Mouse (Mus musculus) mammary gland, adult 2 months (tissue): Measurements from ENCODE around the gene Olfr279. TPM values are rescaled to one million over a fixed set of nuclear protein-coding genes. Genes with fewer than 3 reads are reported as not detected.

Experiments used
- polyA plus RNA-seq: library from polyadenylated mRNA; depleted of rRNA; stranded (reverse); fragments of >200 nt; gene quantifications from 2 replicates; pipeline ENCODE4 v1.2.3, GENCODE M21; 2012; ENCODE audit warnings: low replicate concordance; rRNA removed

Olfr279 gene
- not detected in 2 replicates for polyA plus RNA-seq

GRCm38 (mm10) chr15:98492102-98492501 lies at the start of gene Olfr279:
TSS of gene Olfr279 (plus strand) at chr15:98492402.

GRCm38 (mm10) chr15:98452288-98452687 lies 39.9 kb upstream of the Olfr279 start, which contains the start of gene Olfr281:
TSS of gene Olfr281 (plus strand) at chr15:98452588.

GRCm38 (mm10) chr15:98469596-98469995 lies 22.6 kb upstream of the Olfr279 start, which contains the start of gene OR5BS1P:
TSS of gene OR5BS1P (plus strand) at chr15:98469896.

GRCm38 (mm10) chr15:98482701-98483100 lies 9.5 kb upstream of the Olfr279 start, which contains the start of gene Lalba:
TSS of gene Lalba (minus strand) at chr15:98482721.

GRCm38 (mm10) chr15:98533881-98534627 lies 41.9 kb downstream of the Olfr279 start, which contains the start of gene Kansl2:
TSS of gene Kansl2 (minus strand) at chr15:98534264.

Other genes starting within 250 kb of the Olfr279 start
- gene H1fnt, start 235.1 kb upstream of the Olfr279 start, polyA plus RNA-seq, result not detected in 2 replicates
- 1.3 and 3.5 TPM in 2 replicates for gene Zfp641, start 196.2 kb upstream of the Olfr279 start, polyA plus RNA-seq
- not detected in 2 replicates for gene Olfr285, start 175.0 kb upstream of the Olfr279 start, polyA plus RNA-seq
- gene Olfr284, start 151.4 kb upstream of the Olfr279 start, polyA plus RNA-seq, result not detected in 2 replicates
- not detected in 2 replicates for gene Olfr283, start 111.5 kb upstream of the Olfr279 start, polyA plus RNA-seq
- gene Olfr282, start 61.2 kb upstream of the Olfr279 start, polyA plus RNA-seq, result not detected in 2 replicates
- gene Olfr281, start 39.8 kb upstream of the Olfr279 start, polyA plus RNA-seq, result not detected in 2 replicates
- not detected in 2 replicates for gene OR5BS1P, start 22.5 kb upstream of the Olfr279 start, polyA plus RNA-seq
- gene Lalba, start 9.7 kb upstream of the Olfr279 start, polyA plus RNA-seq, result 2.3 and 13.5 TPM in 2 replicates
- gene Kansl2, start 41.9 kb downstream of the Olfr279 start, polyA plus RNA-seq, result 30.3 and 43.2 TPM in 2 replicates
- gene Ccnt1, start 78.5 kb downstream of the Olfr279 start, polyA plus RNA-seq, result 8.2 and 16.5 TPM in 2 replicates
- 0.36 TPM in 1 of 2 replicates, not detected in the other for gene 4930415O20Rik, start 78.6 kb downstream of the Olfr279 start, polyA plus RNA-seq
- 96.7 and 104 TPM in 2 replicates for gene Adcy6, start 117.7 kb downstream of the Olfr279 start, polyA plus RNA-seq
- gene Cacnb3, start 138.4 kb downstream of the Olfr279 start, polyA plus RNA-seq, result 69.4 and 133 TPM in 2 replicates
- 27.5 and 29.8 TPM in 2 replicates for gene Ddx23, start 170.5 kb downstream of the Olfr279 start, polyA plus RNA-seq
- gene Rnd1, start 185.1 kb downstream of the Olfr279 start, polyA plus RNA-seq, result 3.1 and 5.1 TPM in 2 replicates
- gene Ccdc65, start 215.8 kb downstream of the Olfr279 start, polyA plus RNA-seq, result 0.23 TPM in 1 of 2 replicates, not detected in the other
- gene Fkbp11, start 235.8 kb downstream of the Olfr279 start, polyA plus RNA-seq, result 14.2 and 16.9 TPM in 2 replicates